Mouse (Mus musculus): Measurements from ENCODE around the gene Tm6sf2.

- no peak for TF ChIP-seq CTCF (IDR thresholded peaks at IDR 0.05; ENCODE audit: low read depth, low read length)
- TF ChIP-seq POLR2A (IDR thresholded peaks at IDR 0.05; ENCODE audit: borderline replicate concordance, low read depth, low read length) = no peak
These were observed 786 bp upstream of the Tm6sf2 start for GRCm38 (mm10) chr8:70071836-70072440.
